Comparison of ENCODE assay signal across 8 mouse cellular contexts in genomic region chr5:92112585-92112984, GRCm38 (mm10). TPM values are rescaled to one million over a fixed set of nuclear protein-coding genes. Genes with fewer than 3 reads are reported as not detected.
DNase-seq lines count a peak whose midpoint lies in the region; ATAC-seq and TF ChIP-seq lines count a peak whose summit lies in the region.

No protein-coding gene starts in this region.

- TF ChIP-seq POLR2A in olfactory bulb, adult 2 months (IDR thresholded peaks at IDR 0.05; ENCODE audit: insufficient read depth, low read depth, low read length): no peak

- H3K36me3 ChIP-seq in forebrain, embryonic 12.5 days (replicated peaks): no peaks in the 10 kb centered on the region
- no peaks in the 10 kb centered on the region for H3K36me3 ChIP-seq in limb, embryonic 12.5 days

- no peak for DNase-seq in left cerebral cortex, adult 2 months (ENCODE audit: extremely low spot score in 1 of 2, low spot score in 2 of 2)
- no peak for DNase-seq in left cerebral cortex, postnatal 25 days (ENCODE audit: low spot score in 2 of 2)
- DNase-seq in urinary bladder, adult 18-20 months (ENCODE audit: low spot score in 2 of 2): no peak
- no peak for DNase-seq in urinary bladder, postnatal 14 days (ENCODE audit: low spot score)

- no peak for ATAC-seq in forebrain, embryonic 12.5 days (ENCODE audit: low FRiP score)
- no peak for ATAC-seq in limb, embryonic 12.5 days (ENCODE audit: insufficient number of reproducible peaks, insufficient read depth, low FRiP score, low TSS enrichment, low read depth)
- ATAC-seq in megakaryocyte progenitor cell, adult 5-6 weeks (replicated peaks; ENCODE audit: poor library complexity): no peak

- no peak overlapping the region for H3K9ac ChIP-seq in forebrain, embryonic 12.5 days
- peak overlapping the region; percentile 34 for H3K9ac ChIP-seq in limb, embryonic 12.5 days (replicated peaks)

- H3K27me3 ChIP-seq in forebrain, embryonic 12.5 days: peaks cover 12% of the 10 kb centered on the region
- peaks cover 9% of the 10 kb centered on the region for H3K27me3 ChIP-seq in limb, embryonic 12.5 days

- H3K4me3 ChIP-seq in left cerebral cortex, adult 2 months: peak overlapping the region; percentile 1; the same call in 1 of the 2 replicates
- 0 out of 2 replicates have a peak overlapping the region, but pooled peaks have one; percentile 14 for H3K4me3 ChIP-seq in forebrain, embryonic 12.5 days (replicated peaks)
- peak overlapping the region; percentile 15 for H3K4me3 ChIP-seq in limb, embryonic 12.5 days (replicated peaks)
- peak overlapping the region; percentile 16; the same call in 1 of the 2 replicates for H3K4me3 ChIP-seq in olfactory bulb, adult 2 months (ENCODE audit: insufficient read depth, low read depth, low read length)

- intact Hi-C loops in left cerebral cortex, adult 2 months (cut with DNase I): no loop called here
- intact Hi-C loops in left cerebral cortex, postnatal 25 days (cut with DNase I): loop anchor here (10.0 kb wide), 1 partner anchor 148 kb away; the partner anchor contains the start of gene Rchy1

- peaks cover 7% of the 10 kb centered on the region for H3K4me1 ChIP-seq in forebrain, embryonic 12.5 days
- H3K4me1 ChIP-seq in limb, embryonic 12.5 days (replicated peaks): peaks cover 10% of the 10 kb centered on the region
- peaks cover 7% of the 10 kb centered on the region for H3K4me1 ChIP-seq in olfactory bulb, adult 2 months (ENCODE audit: control insufficient read depth, insufficient read depth, low read length)

- no peak for TF ChIP-seq CTCF in left cerebral cortex, adult 2 months (IDR thresholded peaks at IDR 0.05)
- TF ChIP-seq CTCF in olfactory bulb, adult 2 months (IDR thresholded peaks at IDR 0.05; ENCODE audit: insufficient read depth, low read depth, low read length): no peak

- peak overlapping the region; percentile 36 for H3K4me2 ChIP-seq in forebrain, embryonic 12.5 days
- H3K4me2 ChIP-seq in limb, embryonic 12.5 days: peak overlapping the region; percentile 47

- no peaks in the 10 kb centered on the region for H3K9me3 ChIP-seq in forebrain, embryonic 12.5 days
- H3K9me3 ChIP-seq in limb, embryonic 12.5 days: no peaks in the 10 kb centered on the region

- under 1% methylated on average over 10 of the region's 10 CpGs for WGBS in forebrain, embryonic 12.5 days
- WGBS in limb, embryonic 12.5 days: 4% methylated on average over 10 of the region's 10 CpGs
- WGBS in olfactory bulb, adult 2 months: 6% methylated on average over 10 of the region's 10 CpGs

- H3K27ac ChIP-seq in left cerebral cortex, adult 2 months: no peak overlapping the region
- H3K27ac ChIP-seq in forebrain, embryonic 12.5 days: no peak overlapping the region
- H3K27ac ChIP-seq in limb, embryonic 12.5 days: no peak overlapping the region
- H3K27ac ChIP-seq in olfactory bulb, adult 2 months (ENCODE audit: insufficient read depth, low read depth, low read length): no peak overlapping the region

RNA-seq across cellular contexts. Expression of gene Uso1, which starts 25.2 kb away (rescaled TPM):
- total RNA-seq in left cerebral cortex, adult 2 months (2021): 10 to 100 TPM; 79.1 to 84.0 TPM
- total RNA-seq in left cerebral cortex, postnatal 25 days (2021): 10 to 100 TPM; 74.6 to 76.7 TPM
- polyA plus RNA-seq in forebrain, embryonic 12.5 days (2016; fragmentation: Nextera tagmentation; extraction: Ambion mirVana): 48.1 and 51.2 TPM in 2 replicates
- polyA plus RNA-seq in limb, embryonic 12.5 days (2016; fragmentation: Nextera tagmentation; extraction: Ambion mirVana): 47.9 and 50.1 TPM in 2 replicates
- not detected in 2 replicates for polyA plus RNA-seq in olfactory bulb, adult 2 months (2012; ENCODE audit: insufficient read depth, insufficient read length, low replicate concordance, missing spikeins)
- total RNA-seq in megakaryocyte progenitor cell, adult 5-6 weeks (2015): 56.2 and 56.6 TPM in 2 replicates
- 22.5 and 23.5 TPM in 2 replicates for total RNA-seq in megakaryocyte progenitor cell, adult 5-6 weeks (2017)

RNA-seq across cellular contexts. Expression of gene G3bp2, which starts 29.1 kb away (rescaled TPM):
- 100 to 1,000 TPM; 228 to 236 TPM for total RNA-seq in left cerebral cortex, adult 2 months (2021)
- total RNA-seq in left cerebral cortex, postnatal 25 days (2021): 100 to 1,000 TPM; 212 to 225 TPM
- 305 and 322 TPM in 2 replicates for polyA plus RNA-seq in forebrain, embryonic 12.5 days (2016; fragmentation: Nextera tagmentation; extraction: Ambion mirVana)
- 209 and 226 TPM in 2 replicates for polyA plus RNA-seq in limb, embryonic 12.5 days (2016; fragmentation: Nextera tagmentation; extraction: Ambion mirVana)
- 170 and 274 TPM in 2 replicates for polyA plus RNA-seq in olfactory bulb, adult 2 months (2012; ENCODE audit: insufficient read depth, insufficient read length, low replicate concordance, missing spikeins)
- 91.0 and 97.5 TPM in 2 replicates for total RNA-seq in megakaryocyte progenitor cell, adult 5-6 weeks (2015)
- 122 and 128 TPM in 2 replicates for total RNA-seq in megakaryocyte progenitor cell, adult 5-6 weeks (2017)
